Mouse (Mus musculus) embryonic facial prominence, embryonic 10.5 days (tissue): ENCODE data around the gene Gnb1. TPM values are rescaled to one million over a fixed set of nuclear protein-coding genes. Genes with fewer than 3 reads are reported as not detected.
"Not testable (repeated sequence)": the region's sequence is repeated elsewhere in the genome, so short reads cannot be mapped to it uniquely, and the experiment has no call there.

Experiments
- DNase-seq: peaks from one replicate; pipeline ENCODE4 v3.0.0-alpha.2; 2017; ENCODE audit warnings: low spot score
- H3K27ac ChIP-seq: fragments of 300-500 bp; sonication (generic); replicated peaks from 2 replicates; pipeline ENCODE4 v1.5.1; 2016; ENCODE audit warnings: mild to moderate bottlenecking
- H3K27me3 ChIP-seq: fragments of 300-500 bp; sonication (generic); replicated peaks from 2 replicates; pipeline ENCODE4 v1.6.1; 2016; ENCODE audit warnings: low read depth, mild to moderate bottlenecking; ENCODE audit not compliant: poor library complexity, severe bottlenecking
- H3K36me3 ChIP-seq: fragments of 300-500 bp; sonication (generic); replicated peaks from 2 replicates; pipeline ENCODE4 v1.6.1; 2016; ENCODE audit warnings: mild to moderate bottlenecking, moderate library complexity
- H3K4me1 ChIP-seq: fragments of 300-500 bp; sonication (generic); 2 replicates; pipeline ENCODE4 v1.6.1; 2016
- H3K4me3 ChIP-seq: fragments of 300-500 bp; sonication (generic); 2 replicates; pipeline ENCODE4 v1.5.1; 2016; ENCODE audit warnings: mild to moderate bottlenecking, moderate library complexity
- H3K9me3 ChIP-seq: fragments of 300-500 bp; sonication (generic); 2 replicates; pipeline ENCODE4 v1.6.1; 2016; ENCODE audit warnings: mild to moderate bottlenecking
- WGBS: fragments of 180-500 bp; shearing (Covaris S2); methylation state at CpG from one replicate; pipeline ENCODE4 v1.1.7; 2016; 5-methylcytosine and 5-hydroxymethylcytosine counted together
- polyA plus RNA-seq: library from polyadenylated mRNA; unstranded; fragments of >200 nt; fragmentation: Nextera tagmentation; extraction: Ambion mirVana; gene quantifications from 2 replicates; pipeline ENCODE4 v1.2.1, GENCODE M21; 2016

Gene Gnb1
- polyA plus RNA-seq, 1 experiment from 2014 or later = 655 TPM

DNA sequence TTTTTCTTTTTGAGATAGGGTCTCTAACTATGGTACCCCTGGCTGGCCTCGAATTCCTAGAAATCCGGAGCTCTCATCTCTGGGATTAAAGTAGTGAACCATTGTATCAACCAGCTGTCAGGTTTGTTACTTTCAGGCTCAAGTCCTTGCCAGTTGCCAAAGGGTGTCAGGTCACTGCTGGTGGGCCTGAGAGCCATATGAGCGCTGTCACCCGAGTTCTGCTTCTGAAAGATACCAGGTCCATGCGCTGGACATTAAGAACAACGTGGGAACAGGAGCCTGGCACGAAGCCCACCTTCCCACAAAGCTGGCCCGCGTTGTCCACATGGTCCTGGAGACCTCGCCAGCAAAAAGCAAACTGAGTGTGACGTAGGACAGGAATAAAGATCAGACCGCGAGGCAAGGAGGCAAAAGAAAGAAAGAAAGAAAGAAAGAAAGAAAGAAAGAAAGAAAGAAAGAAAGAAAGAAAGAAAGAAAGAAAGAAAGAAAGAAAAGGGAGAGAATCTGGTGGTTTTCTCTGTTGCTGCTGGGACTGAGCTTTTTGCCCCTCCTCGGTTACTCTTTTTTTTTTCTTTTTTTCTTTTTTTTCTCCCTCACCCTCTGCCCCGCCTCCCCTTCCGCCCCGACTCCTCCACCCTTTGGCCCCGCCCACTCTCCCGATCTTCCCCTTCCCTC, 71.7 kb downstream of the Gnb1 start:
- peaks cover 45% of the 10 kb centered on the region for H3K4me1 ChIP-seq
- H3K27me3 ChIP-seq = no peaks in the 10 kb centered on the region
- 6% methylated on average over 19 of the region's 19 CpGs for WGBS

DNA sequence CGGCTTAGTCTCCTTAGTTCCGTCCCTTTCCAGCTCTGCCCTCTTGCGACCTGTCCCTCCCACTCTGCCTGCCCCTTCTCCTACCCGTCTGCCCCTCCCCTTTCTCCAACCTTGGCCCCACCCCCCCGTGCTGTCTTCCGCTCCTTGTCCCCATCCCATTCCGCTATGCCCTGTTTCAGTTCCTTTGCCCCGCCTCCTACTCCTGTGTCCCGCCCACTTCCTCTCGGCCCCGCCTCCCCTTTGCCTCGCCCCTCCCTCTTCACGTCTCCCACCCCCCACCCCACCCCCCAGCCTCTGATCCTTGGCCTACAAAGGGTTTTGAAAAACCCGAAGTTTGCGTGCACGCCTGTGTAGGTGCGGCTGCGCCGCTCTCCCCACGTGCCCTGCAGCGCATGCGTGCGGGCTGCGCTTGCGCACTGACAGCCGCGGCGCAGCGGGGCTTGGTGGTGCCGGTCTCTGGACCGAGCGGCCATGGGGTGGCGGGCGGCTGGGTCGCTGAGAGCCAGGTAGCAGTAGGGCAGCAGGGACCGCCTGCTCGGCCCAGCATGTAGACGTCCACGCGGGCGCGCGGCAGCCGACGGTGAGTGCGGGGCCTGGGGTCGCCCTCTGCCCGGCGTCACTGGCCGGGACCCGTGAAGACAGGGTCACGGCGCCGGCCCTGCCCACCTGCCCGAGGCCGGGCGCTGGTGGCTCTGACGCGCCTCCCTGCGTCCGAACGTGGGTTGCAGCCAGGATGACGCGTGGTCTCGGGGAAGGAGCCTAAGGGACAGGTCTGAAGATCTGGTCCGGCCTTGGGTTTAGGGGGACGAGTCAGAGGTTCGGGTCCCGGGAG, 72.5 kb downstream of the Gnb1 start:
- H3K4me1 ChIP-seq = peaks cover 45% of the 10 kb centered on the region
- 1% methylated on average over 69 of the region's 69 CpGs for WGBS
- no peaks in the 10 kb centered on the region for H3K9me3 ChIP-seq
- no peaks in the 10 kb centered on the region for H3K27me3 ChIP-seq
- H3K27ac ChIP-seq = peak overlapping the region; percentile 91
- peaks cover 35% of the 10 kb centered on the region for H3K36me3 ChIP-seq
- H3K4me3 ChIP-seq = peak overlapping the region; percentile 70
- DNase-seq = peak; percentile 100

More for the DNA sequence above, 71.7 kb downstream of the Gnb1 start:
- H3K36me3 ChIP-seq = peaks cover 42% of the 10 kb centered on the region
- H3K4me3 ChIP-seq = peak overlapping the region; percentile 70
- H3K9me3 ChIP-seq = no peaks in the 10 kb centered on the region
- DNase-seq = peak; percentile 53
- peak overlapping the region; percentile 91 for H3K27ac ChIP-seq

DNA sequence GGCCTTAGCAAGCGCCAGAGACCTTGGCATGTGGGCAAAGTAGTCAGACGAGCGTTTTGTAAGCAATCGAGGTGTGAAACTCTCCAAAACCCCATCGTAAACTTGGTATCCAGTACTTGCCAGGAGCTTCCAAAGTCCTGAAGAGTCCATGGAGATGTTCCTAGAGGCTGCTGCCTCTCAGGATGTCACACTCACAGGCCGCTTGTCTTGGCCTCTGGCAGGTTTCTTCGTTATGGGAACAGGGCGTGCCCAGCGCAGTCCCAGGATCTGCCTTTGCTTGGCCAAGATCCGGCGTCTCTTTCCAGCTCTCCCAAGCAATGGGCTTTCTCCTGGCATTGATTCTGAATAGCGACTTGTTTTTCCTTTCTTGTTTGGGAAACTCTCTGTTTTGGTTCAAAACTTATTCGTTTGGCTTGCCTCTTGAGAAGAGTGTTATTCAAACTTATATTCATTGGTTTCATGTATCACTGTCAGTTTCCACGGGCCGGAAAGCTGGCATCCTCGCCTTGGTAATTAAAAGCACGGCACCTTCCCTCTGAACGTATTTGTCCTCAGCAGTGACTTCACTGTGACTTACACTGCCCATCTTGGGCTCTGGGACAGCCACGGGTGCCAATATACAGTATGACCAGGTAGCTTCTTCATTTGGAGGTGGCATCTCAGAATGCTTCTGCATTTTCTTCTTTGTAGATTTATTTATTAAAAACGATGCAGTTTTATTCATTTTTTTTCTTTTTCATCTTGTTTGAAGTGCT, 73.3 kb downstream of the Gnb1 start:
- 19% methylated on average over 20 of the region's 20 CpGs for WGBS
- Histone ChIP-seq H3K27me3 (no peaks in the 10 kb centered on the region), H3K27ac (peak overlapping the region; percentile 91), H3K36me3 (peaks cover 26% of the 10 kb centered on the region), H3K4me1 (peaks cover 45% of the 10 kb centered on the region), H3K4me3 (peak overlapping the region; percentile 70), H3K9me3 (no peaks in the 10 kb centered on the region)
- DNase-seq = no peak

DNA sequence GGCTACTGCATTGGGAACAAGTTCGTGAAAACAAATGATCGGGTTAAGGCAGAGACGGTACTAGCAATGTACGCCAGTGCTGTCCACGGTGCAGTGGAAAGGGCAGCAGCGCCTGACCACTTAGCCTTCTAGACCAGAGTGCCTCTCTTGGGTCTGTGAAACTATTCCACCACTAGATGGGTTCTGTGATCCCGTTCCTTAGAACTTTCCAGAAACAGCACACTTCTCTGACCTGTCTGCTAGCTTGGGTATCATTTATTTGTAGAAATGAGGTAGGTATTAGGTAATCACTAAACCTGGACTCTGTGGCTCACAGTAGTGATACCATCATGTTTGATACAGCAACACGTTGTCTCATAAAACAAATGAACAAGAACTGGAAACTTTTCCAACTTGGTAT, 75.4 kb downstream of the Gnb1 start:
- H3K27me3 ChIP-seq = no peaks in the 10 kb centered on the region
- no peak overlapping the region for H3K27ac ChIP-seq
- DNase-seq = no peak
- no peak overlapping the region for H3K4me3 ChIP-seq
- H3K36me3 ChIP-seq = peaks cover 5% of the 10 kb centered on the region
- peaks cover 42% of the 10 kb centered on the region for H3K4me1 ChIP-seq
- WGBS = 77% methylated on average over 8 of the region's 8 CpGs
- H3K9me3 ChIP-seq = no peaks in the 10 kb centered on the region

DNA sequence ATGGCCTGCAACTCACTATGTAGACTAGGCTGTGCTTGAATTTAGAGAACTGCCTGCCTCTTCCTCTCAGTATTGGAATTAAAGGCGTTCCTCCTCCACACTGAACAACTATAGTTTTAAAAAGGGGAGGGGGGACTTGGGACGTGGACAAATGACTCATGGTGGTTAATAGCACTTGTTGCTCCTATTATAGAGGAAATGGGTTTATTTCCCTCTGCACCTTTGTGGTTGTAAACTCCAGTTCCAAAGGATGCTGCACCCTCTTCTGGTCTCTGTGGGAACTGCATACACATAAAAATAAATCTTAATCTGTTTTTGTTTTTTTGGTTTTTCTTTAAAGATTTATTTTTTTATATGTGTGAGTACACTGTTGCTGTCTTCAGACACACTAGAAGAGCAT, 77.0 kb downstream of the Gnb1 start:
- H3K4me3 ChIP-seq = no peak overlapping the region
- no peaks in the 10 kb centered on the region for H3K27me3 ChIP-seq
- no peaks in the 10 kb centered on the region for H3K36me3 ChIP-seq
- no peak overlapping the region for H3K27ac ChIP-seq
- peaks cover 31% of the 10 kb centered on the region for H3K4me1 ChIP-seq
- H3K9me3 ChIP-seq = no peaks in the 10 kb centered on the region
- no peak for DNase-seq
- WGBS = 42% methylated on average over 2 of the region's 2 CpGs

DNA sequence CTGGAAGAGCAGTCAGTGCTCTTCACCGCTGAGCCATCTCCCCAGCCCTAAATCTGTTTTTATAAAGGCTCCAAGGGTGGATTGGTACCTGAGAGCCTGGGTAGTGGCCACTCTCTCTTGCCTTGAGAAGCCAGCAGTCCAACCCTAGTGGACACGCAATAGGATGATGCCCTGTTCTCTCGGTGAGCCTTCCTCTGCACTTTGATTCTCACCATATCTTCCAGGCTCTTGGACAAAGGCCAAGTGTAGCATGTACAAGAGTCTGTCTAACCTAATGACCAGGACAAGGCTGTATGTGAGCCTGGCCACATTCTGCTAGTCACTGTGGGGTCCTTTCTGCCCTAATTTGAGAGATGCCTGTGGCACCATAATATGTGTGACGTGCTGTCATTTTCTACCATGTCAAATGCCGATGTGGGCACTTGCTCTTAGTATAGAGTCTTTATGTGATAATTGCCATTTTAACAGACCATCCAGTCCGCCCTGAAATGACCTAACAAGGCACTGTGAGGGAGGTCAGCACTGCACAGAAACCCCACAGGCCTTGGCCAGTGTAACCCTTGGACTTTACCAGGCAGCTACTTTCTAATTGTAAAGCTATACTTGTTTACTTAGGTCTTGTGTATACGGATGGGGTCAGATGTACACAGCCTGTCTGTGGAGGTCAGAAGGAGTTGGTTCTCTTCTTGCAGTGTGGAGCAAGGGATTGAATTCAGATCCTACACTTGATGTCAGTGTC, 77.6 kb downstream of the Gnb1 start:
- Histone ChIP-seq H3K4me3 (no peak overlapping the region), H3K9me3 (no peaks in the 10 kb centered on the region), H3K36me3 (0 out of 2 replicates have a peak, but pooled peaks cover 3% of the 10 kb centered on the region), H3K4me1 (peaks cover 26% of the 10 kb centered on the region), H3K27ac (no peak overlapping the region), H3K27me3 (no peaks in the 10 kb centered on the region)
- WGBS = 91% methylated on average over 7 of the region's 7 CpGs
- no peak for DNase-seq

DNA sequence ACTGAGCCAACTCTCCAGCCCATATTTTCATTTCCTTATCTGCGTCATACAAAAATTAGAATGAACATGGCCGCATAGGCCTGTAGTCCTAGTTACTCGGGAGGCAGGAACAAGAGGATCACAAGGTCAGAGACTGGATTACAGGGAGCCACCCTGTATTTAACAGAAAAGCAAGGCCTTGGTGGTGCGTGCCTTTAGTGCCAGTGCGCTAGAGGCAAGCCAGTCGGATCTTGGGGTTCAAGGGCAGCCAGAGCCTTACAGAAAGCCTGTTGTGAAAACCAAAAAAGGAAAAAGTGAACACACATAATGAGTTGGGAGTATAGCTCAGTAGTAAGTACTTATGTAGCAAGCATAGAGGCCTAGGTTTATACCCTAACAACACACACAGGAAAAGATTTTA, 78.7 kb downstream of the Gnb1 start:
- Histone ChIP-seq H3K36me3 (0 out of 2 replicates have a peak, but pooled peaks cover 3% of the 10 kb centered on the region), H3K27me3 (no peaks in the 10 kb centered on the region), H3K9me3 (no peaks in the 10 kb centered on the region), H3K27ac (no peak overlapping the region), H3K4me1 (peaks cover 19% of the 10 kb centered on the region), H3K4me3 (no peak overlapping the region)
- DNase-seq = no peak
- 94% methylated on average over 6 of the region's 6 CpGs for WGBS

DNA sequence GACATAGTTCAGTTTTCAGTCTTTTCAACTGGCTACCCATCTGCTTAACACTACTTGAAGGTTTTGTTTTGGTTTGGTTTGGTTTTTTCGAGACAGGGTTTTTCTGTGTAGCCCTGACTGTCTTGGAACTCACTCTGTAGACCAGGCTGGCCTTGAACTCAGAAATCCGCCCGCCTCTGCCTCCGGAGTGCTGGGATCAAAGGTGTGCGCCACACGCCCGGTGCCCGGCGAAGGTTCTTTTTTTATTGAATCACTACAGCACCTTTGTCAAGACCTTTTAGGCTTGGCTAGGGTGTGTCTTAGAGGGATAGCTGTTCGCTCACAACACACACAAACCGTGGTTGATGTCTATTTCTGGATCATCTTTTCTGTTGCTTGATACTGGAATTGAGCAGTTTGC, 79.2 kb downstream of the Gnb1 start:
- 94% methylated on average over 11 of the region's 11 CpGs for WGBS
- H3K4me1 ChIP-seq = peaks cover 14% of the 10 kb centered on the region
- not testable (repeated sequence) for H3K36me3 ChIP-seq, H3K4me3 ChIP-seq, H3K9me3 ChIP-seq, H3K27me3 ChIP-seq, DNase-seq, H3K27ac ChIP-seq

DNA sequence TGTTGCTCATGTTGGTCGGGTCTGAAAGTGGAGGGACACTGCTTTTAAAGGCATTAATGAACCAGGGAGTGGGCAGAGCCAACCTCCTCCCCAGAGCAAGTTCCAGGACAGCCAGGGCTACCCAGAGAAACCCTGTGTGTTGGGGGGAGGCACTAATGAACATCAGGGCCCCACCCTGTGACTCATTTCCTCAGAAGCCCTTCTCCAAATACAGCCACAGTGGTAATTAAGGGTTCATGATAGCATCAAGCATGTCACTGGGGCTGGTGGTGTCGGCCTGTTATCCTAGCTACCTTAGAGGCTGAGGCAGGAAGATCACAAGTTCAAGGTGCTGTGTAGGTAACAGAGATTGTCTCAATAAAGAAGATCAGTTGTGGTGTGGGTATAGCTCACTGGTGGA, 80.3 kb downstream of the Gnb1 start:
- H3K36me3 ChIP-seq = peaks cover 14% of the 10 kb centered on the region
- no peak overlapping the region for H3K4me3 ChIP-seq
- H3K27ac ChIP-seq = no peak overlapping the region
- no peak for DNase-seq
- H3K4me1 ChIP-seq = peaks cover 7% of the 10 kb centered on the region; the same call in 1 of the 2 replicates
- 86% methylated on average over 2 of the region's 2 CpGs for WGBS
- no peaks in the 10 kb centered on the region for H3K27me3 ChIP-seq
- no peaks in the 10 kb centered on the region for H3K9me3 ChIP-seq

DNA sequence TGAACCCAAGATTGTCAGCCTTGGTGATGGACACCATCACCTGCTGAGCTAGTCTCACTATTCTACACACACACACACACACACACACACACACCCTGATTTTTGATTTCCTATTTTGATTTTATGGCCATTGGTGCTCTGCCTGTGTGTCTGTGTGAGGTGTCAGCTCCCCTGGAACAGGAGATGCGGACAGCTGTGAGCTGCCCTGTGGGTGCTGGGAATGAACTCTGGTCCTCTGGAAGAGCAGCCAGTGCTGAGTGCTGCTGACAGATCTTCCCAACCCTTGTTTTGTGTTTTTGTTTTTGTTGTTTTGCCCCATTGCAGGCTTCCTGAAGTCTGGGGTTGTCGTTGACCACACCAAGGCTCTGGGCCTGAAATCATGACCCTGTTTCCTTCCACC, 82.0 kb downstream of the Gnb1 start:
- Histone ChIP-seq H3K9me3 (no peaks in the 10 kb centered on the region), H3K27ac (no peak overlapping the region), H3K27me3 (no peaks in the 10 kb centered on the region), H3K4me1 (peaks cover 7% of the 10 kb centered on the region; the same call in 1 of the 2 replicates), H3K4me3 (no peak overlapping the region), H3K36me3 (peaks cover 32% of the 10 kb centered on the region)
- WGBS = 96% methylated on average over 2 of the region's 2 CpGs
- DNase-seq = no peak

DNA sequence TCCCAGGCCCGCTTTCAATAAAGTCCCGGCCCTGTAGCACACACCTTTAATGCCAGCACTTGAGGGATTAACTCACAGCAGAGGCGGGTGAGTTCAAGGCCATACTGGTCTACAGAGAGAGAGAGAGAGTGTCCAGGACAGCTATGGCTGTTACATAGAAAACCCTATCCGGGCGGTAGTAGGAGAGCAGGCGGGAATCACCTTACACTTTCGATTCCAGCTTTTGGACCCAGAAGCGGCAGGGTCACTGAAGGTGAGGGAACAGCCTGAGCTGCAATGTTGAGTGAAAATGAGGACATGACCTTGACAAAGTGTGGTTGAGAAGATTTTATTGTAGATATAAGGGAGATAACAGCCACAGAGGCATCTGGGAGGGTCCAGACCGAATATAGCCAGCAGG, 82.7 kb downstream of the Gnb1 start:
- H3K4me1 ChIP-seq = peaks cover 7% of the 10 kb centered on the region; the same call in 1 of the 2 replicates
- H3K27me3 ChIP-seq = no peaks in the 10 kb centered on the region
- 93% methylated on average over 9 of the region's 9 CpGs for WGBS
- peaks cover 39% of the 10 kb centered on the region for H3K36me3 ChIP-seq
- DNase-seq = no peak
- H3K9me3 ChIP-seq = no peaks in the 10 kb centered on the region
- H3K4me3 ChIP-seq = no peak overlapping the region
- H3K27ac ChIP-seq = no peak overlapping the region

DNA sequence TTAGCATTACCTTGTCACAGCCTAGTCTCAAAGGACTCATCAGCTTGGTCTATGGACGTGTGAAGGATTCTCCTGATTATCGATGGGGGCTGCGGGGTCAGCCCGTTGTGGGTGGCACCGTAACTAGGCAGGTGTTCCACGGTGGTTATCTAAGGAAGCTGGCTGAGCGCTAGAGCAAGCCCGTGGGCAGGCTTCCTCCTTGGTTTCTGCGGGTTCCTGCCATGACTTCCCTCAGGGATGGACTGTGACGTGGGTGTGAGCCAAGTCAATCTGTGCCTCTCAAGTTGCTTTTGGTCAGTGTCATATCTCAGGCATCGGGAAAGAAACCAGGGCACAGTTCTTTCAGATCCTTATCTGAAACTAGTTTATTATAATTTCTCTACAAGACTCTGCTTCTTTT, 83.8 kb downstream of the Gnb1 start:
- 91% methylated on average over 11 of the region's 11 CpGs for WGBS
- Histone ChIP-seq H3K4me3 (no peak overlapping the region), H3K9me3 (no peaks in the 10 kb centered on the region), H3K27me3 (no peaks in the 10 kb centered on the region), H3K4me1 (peaks cover 7% of the 10 kb centered on the region; the same call in 1 of the 2 replicates), H3K27ac (no peak overlapping the region), H3K36me3 (peaks cover 49% of the 10 kb centered on the region)
- no peak for DNase-seq
